Mouse (Mus musculus): ENCODE measurements around the gene Pank2. TPM values are rescaled to one million over a fixed set of nuclear protein-coding genes. Genes with fewer than 3 reads are reported as not detected.

Gene Pank2
- polyA plus RNA-seq, 1 experiment from 2014 or later, result 20.3 TPM

GRCm38 (mm10) chr2:131254329-131254713 is 8.0 kb upstream of the Pank2 start:
- no peak overlapping the region for H3K27ac ChIP-seq (ENCODE audit: low read length)
- 84% methylated on average over 2 of the region's 2 CpGs for WGBS
- no peaks in the 10 kb centered on the region for H3K36me3 ChIP-seq (ENCODE audit: control insufficient read depth, insufficient read depth, low read length)
- H3K9me3 ChIP-seq (replicated peaks; ENCODE audit: control insufficient read depth, low read length, poor library complexity, severe bottlenecking), result no peaks in the 10 kb centered on the region
- H3K4me2 ChIP-seq (ENCODE audit: low read length), result no peak overlapping the region
- no peak for ATAC-seq
- H3K9ac ChIP-seq (ENCODE audit: low read depth, low read length), result no peak overlapping the region
- no peaks in the 10 kb centered on the region for H3K4me1 ChIP-seq (ENCODE audit: control insufficient read depth, insufficient read depth, low read length)
- no peak overlapping the region for H3K4me3 ChIP-seq (ENCODE audit: low read depth, low read length)
- H3K27me3 ChIP-seq (ENCODE audit: control insufficient read depth, insufficient read depth, low read depth, low read length), result no peaks in the 10 kb centered on the region

GRCm38 (mm10) chr2:131255738-131256137 is 6.6 kb upstream of the Pank2 start:
- no peaks in the 10 kb centered on the region for H3K4me1 ChIP-seq (ENCODE audit: control insufficient read depth, insufficient read depth, low read length)
- H3K9me3 ChIP-seq (replicated peaks; ENCODE audit: control insufficient read depth, low read length, poor library complexity, severe bottlenecking), result no peaks in the 10 kb centered on the region
- 52% methylated on average over 3 of the region's 3 CpGs for WGBS
- H3K36me3 ChIP-seq (ENCODE audit: control insufficient read depth, insufficient read depth, low read length), result no peaks in the 10 kb centered on the region
- H3K27me3 ChIP-seq (ENCODE audit: control insufficient read depth, insufficient read depth, low read depth, low read length), result no peaks in the 10 kb centered on the region
- H3K27ac ChIP-seq (ENCODE audit: low read length), result no peak overlapping the region
- H3K9ac ChIP-seq (ENCODE audit: low read depth, low read length), result no peak overlapping the region
- no peak overlapping the region for H3K4me3 ChIP-seq (ENCODE audit: low read depth, low read length)
- H3K4me2 ChIP-seq (ENCODE audit: low read length), result no peak overlapping the region
- no peak for ATAC-seq

- no peak overlapping the region for H3K27ac ChIP-seq (ENCODE audit: low read length)
- H3K4me3 ChIP-seq (ENCODE audit: low read depth, low read length), result no peak overlapping the region
- H3K9ac ChIP-seq (ENCODE audit: low read depth, low read length), result no peak overlapping the region
- peaks cover 14% of the 10 kb centered on the region for H3K4me1 ChIP-seq (ENCODE audit: control insufficient read depth, insufficient read depth, low read length)
- H3K36me3 ChIP-seq (ENCODE audit: control insufficient read depth, insufficient read depth, low read length), result no peaks in the 10 kb centered on the region
- 83% methylated on average over 8 of the region's 8 CpGs for WGBS
- no peaks in the 10 kb centered on the region for H3K27me3 ChIP-seq (ENCODE audit: control insufficient read depth, insufficient read depth, low read depth, low read length)
- no peak overlapping the region for H3K4me2 ChIP-seq (ENCODE audit: low read length)
- ATAC-seq, result no peak
- no peaks in the 10 kb centered on the region for H3K9me3 ChIP-seq (replicated peaks; ENCODE audit: control insufficient read depth, low read length, poor library complexity, severe bottlenecking)
Measured at GRCm38 (mm10) chr2:131258693-131259092, 3.6 kb upstream of the Pank2 start.

- no peak overlapping the region for H3K4me2 ChIP-seq (ENCODE audit: low read length)
- no peak overlapping the region for H3K27ac ChIP-seq (ENCODE audit: low read length)
- no peaks in the 10 kb centered on the region for H3K36me3 ChIP-seq (ENCODE audit: control insufficient read depth, insufficient read depth, low read length)
- no peaks in the 10 kb centered on the region for H3K27me3 ChIP-seq (ENCODE audit: control insufficient read depth, insufficient read depth, low read depth, low read length)
- no peak overlapping the region for H3K9ac ChIP-seq (ENCODE audit: low read depth, low read length)
- no peaks in the 10 kb centered on the region for H3K9me3 ChIP-seq (replicated peaks; ENCODE audit: control insufficient read depth, low read length, poor library complexity, severe bottlenecking)
- H3K4me1 ChIP-seq (ENCODE audit: control insufficient read depth, insufficient read depth, low read length), result peaks cover 29% of the 10 kb centered on the region
- ATAC-seq, result no peak
- H3K4me3 ChIP-seq (ENCODE audit: low read depth, low read length), result no peak overlapping the region
- 62% methylated on average over 9 of the region's 9 CpGs for WGBS
Measured at GRCm38 (mm10) chr2:131260544-131261307, 1.6 kb upstream of the Pank2 start.

- Histone ChIP-seq H3K27ac (ENCODE audit: low read length) (peak overlapping the region; percentile 97), H3K9me3 (replicated peaks; ENCODE audit: control insufficient read depth, low read length, poor library complexity, severe bottlenecking) (no peaks in the 10 kb centered on the region), H3K4me1 (ENCODE audit: control insufficient read depth, insufficient read depth, low read length) (peaks cover 33% of the 10 kb centered on the region), H3K36me3 (ENCODE audit: control insufficient read depth, insufficient read depth, low read length) (no peaks in the 10 kb centered on the region), H3K9ac (ENCODE audit: low read depth, low read length) (peak overlapping the region; percentile 73), H3K4me2 (ENCODE audit: low read length) (peak overlapping the region; percentile 78), H3K4me3 (ENCODE audit: low read depth, low read length) (peak overlapping the region; percentile 73), H3K27me3 (ENCODE audit: control insufficient read depth, insufficient read depth, low read depth, low read length) (no peaks in the 10 kb centered on the region)
- ATAC-seq, result peak; percentile 83
- WGBS, result 1% methylated on average over 10 of the region's 10 CpGs
Measured at GRCm38 (mm10) chr2:131261481-131262212, 648 bp upstream of the Pank2 start.

- H3K27me3 ChIP-seq (ENCODE audit: control insufficient read depth, insufficient read depth, low read depth, low read length), result no peaks in the 10 kb centered on the region
- H3K4me2 ChIP-seq (ENCODE audit: low read length), result peak overlapping the region; percentile 80
- peak overlapping the region; percentile 73 for H3K4me3 ChIP-seq (ENCODE audit: low read depth, low read length)
- under 1% methylated on average over 48 of the region's 59 CpGs for WGBS
- peak overlapping the region; percentile 92 for H3K27ac ChIP-seq (ENCODE audit: low read length)
- peaks cover 33% of the 10 kb centered on the region for H3K4me1 ChIP-seq (ENCODE audit: control insufficient read depth, insufficient read depth, low read length)
- peak overlapping the region; percentile 73 for H3K9ac ChIP-seq (ENCODE audit: low read depth, low read length)
- H3K9me3 ChIP-seq (replicated peaks; ENCODE audit: control insufficient read depth, low read length, poor library complexity, severe bottlenecking), result no peaks in the 10 kb centered on the region
- peak; percentile 77 for ATAC-seq
- H3K36me3 ChIP-seq (ENCODE audit: control insufficient read depth, insufficient read depth, low read length), result no peaks in the 10 kb centered on the region
Measured at GRCm38 (mm10) chr2:131262680-131263670, 680 bp downstream of the Pank2 start.

GRCm38 (mm10) chr2:131264027-131264426 is 1.7 kb downstream of the Pank2 start:
- Histone ChIP-seq H3K4me1 (ENCODE audit: control insufficient read depth, insufficient read depth, low read length) (peaks cover 33% of the 10 kb centered on the region), H3K27me3 (ENCODE audit: control insufficient read depth, insufficient read depth, low read depth, low read length) (no peaks in the 10 kb centered on the region), H3K9me3 (replicated peaks; ENCODE audit: control insufficient read depth, low read length, poor library complexity, severe bottlenecking) (no peaks in the 10 kb centered on the region), H3K36me3 (ENCODE audit: control insufficient read depth, insufficient read depth, low read length) (no peaks in the 10 kb centered on the region), H3K4me3 (ENCODE audit: low read depth, low read length) (peak overlapping the region; percentile 73), H3K9ac (ENCODE audit: low read depth, low read length) (no peak overlapping the region), H3K27ac (ENCODE audit: low read length) (no peak overlapping the region), H3K4me2 (ENCODE audit: low read length) (peak overlapping the region; percentile 80)
- ATAC-seq, result no peak
- 71% methylated on average over 6 of the region's 6 CpGs for WGBS

- Histone ChIP-seq H3K27me3 (ENCODE audit: control insufficient read depth, insufficient read depth, low read depth, low read length) (no peaks in the 10 kb centered on the region), H3K36me3 (ENCODE audit: control insufficient read depth, insufficient read depth, low read length) (no peaks in the 10 kb centered on the region), H3K4me1 (ENCODE audit: control insufficient read depth, insufficient read depth, low read length) (peaks cover 33% of the 10 kb centered on the region), H3K9me3 (replicated peaks; ENCODE audit: control insufficient read depth, low read length, poor library complexity, severe bottlenecking) (no peaks in the 10 kb centered on the region), H3K27ac (ENCODE audit: low read length) (no peak overlapping the region), H3K4me3 (ENCODE audit: low read depth, low read length) (no peak overlapping the region), H3K9ac (ENCODE audit: low read depth, low read length) (no peak overlapping the region), H3K4me2 (ENCODE audit: low read length) (no peak overlapping the region)
- 75% methylated on average over 2 of the region's 2 CpGs for WGBS
- no peak for ATAC-seq
Measured at GRCm38 (mm10) chr2:131265056-131265455, 2.8 kb downstream of the Pank2 start.
